Mouse (Mus musculus) lung, embryonic 14.5 days (tissue): ENCODE data around the gene Eea1. TPM values are rescaled to one million over a fixed set of nuclear protein-coding genes. Genes with fewer than 3 reads are reported as not detected.

Experiments
- ATAC-seq: fragments of 200-750 bp; cut with Nextera tagmentation; 2 replicates; pipeline ENCODE4 v1.8.0; 2017; ENCODE audit warnings: mild to moderate bottlenecking, moderate TSS enrichment, moderate library complexity; ENCODE audit not compliant: insufficient read depth
- DNase-seq: peaks from one replicate; pipeline ENCODE4 v3.0.0-alpha.2; 2015
- H3K27ac ChIP-seq: fragments of 300-500 bp; sonication (generic); 2 replicates; pipeline ENCODE4 v1.5.1; 2014; ENCODE audit warnings: low read depth, mild to moderate bottlenecking, moderate library complexity
- H3K27me3 ChIP-seq: fragments of 300-500 bp; sonication (generic); 2 replicates; pipeline ENCODE4 v1.6.1; 2014; ENCODE audit warnings: low read length, control low read depth; ENCODE audit not compliant: insufficient read depth
- H3K36me3 ChIP-seq: fragments of 300-500 bp; sonication (generic); 2 replicates; pipeline ENCODE4 v1.6.1; 2014; ENCODE audit warnings: control low read depth; ENCODE audit not compliant: insufficient read depth
- H3K4me1 ChIP-seq: fragments of 300-500 bp; sonication (generic); 2 replicates; pipeline ENCODE4 v1.6.1; 2014; ENCODE audit warnings: antibody characterized with exemption, control low read depth; ENCODE audit not compliant: insufficient read depth
- H3K4me2 ChIP-seq: fragments of 300-500 bp; sonication (generic); 2 replicates; pipeline ENCODE4 v1.6.1; 2014; ENCODE audit warnings: mild to moderate bottlenecking
- H3K4me3 ChIP-seq: fragments of 300-500 bp; sonication (generic); 2 replicates; pipeline ENCODE4 v1.5.1; 2014; ENCODE audit warnings: low read depth, low read length
- H3K9ac ChIP-seq: fragments of 300-500 bp; sonication (generic); 2 replicates; pipeline ENCODE4 v1.6.1; 2014
- H3K9me3 ChIP-seq: fragments of 300-500 bp; sonication (generic); 2 replicates; pipeline ENCODE4 v1.6.1; 2016; ENCODE audit warnings: low read depth, low read length, control low read depth
- CTCF ChIP-seq: IDR thresholded peaks from 2 replicates; pipeline ENCODE4 v1.5.1; 2016; ENCODE audit warnings: antibody characterized with exemption, low read depth
- WGBS: fragments of 180-500 bp; shearing (Covaris S2); extraction: QIAGEN DNeasy Blood & Tissue Kit; methylation state at CpG from one replicate; pipeline ENCODE4 v1.1.7; 2014; 5-methylcytosine and 5-hydroxymethylcytosine counted together
- polyA plus RNA-seq: library from polyadenylated mRNA; unstranded; fragments of >200 nt; fragmentation: Nextera tagmentation; extraction: Ambion mirVana; gene quantifications from 2 replicates; pipeline ENCODE4 v1.2.1, GENCODE M21; 2014

The Eea1 gene
- polyA plus RNA-seq, 1 experiment from 2014 or later = 22.4 TPM

- H3K9me3 ChIP-seq = no peaks in the 10 kb centered on the region
- H3K27me3 ChIP-seq = no peaks in the 10 kb centered on the region
- 65% methylated on average over 2 of the region's 2 CpGs for WGBS
- H3K4me3 ChIP-seq = no peak overlapping the region
- H3K9ac ChIP-seq = no peak overlapping the region
- H3K36me3 ChIP-seq = peaks cover 27% of the 10 kb centered on the region
- no peak for TF ChIP-seq CTCF
- DNase-seq (no peak), ATAC-seq (no peak)
- H3K27ac ChIP-seq = no peak overlapping the region
- no peaks in the 10 kb centered on the region for H3K4me1 ChIP-seq
- no peak overlapping the region for H3K4me2 ChIP-seq
Measured at GRCm38 (mm10) chr10:96017418-96017817, 77.0 kb downstream of the Eea1 start.

- no peaks in the 10 kb centered on the region for H3K27me3 ChIP-seq
- peaks cover 10% of the 10 kb centered on the region; the same call in 1 of the 2 replicates for H3K36me3 ChIP-seq
- TF ChIP-seq CTCF = peak; percentile 72
- no peak overlapping the region for H3K9ac ChIP-seq
- H3K9me3 ChIP-seq = no peaks in the 10 kb centered on the region
- H3K4me1 ChIP-seq = no peaks in the 10 kb centered on the region
- no peak overlapping the region for H3K4me2 ChIP-seq
- ATAC-seq = no peak; the same call in 1 of the 2 replicates
- peak; percentile 83 for DNase-seq
- H3K4me3 ChIP-seq = no peak overlapping the region
- WGBS = 39% methylated on average over 10 of the region's 10 CpGs
- no peak overlapping the region for H3K27ac ChIP-seq
Measured at GRCm38 (mm10) chr10:96033356-96033984, 93.0 kb downstream of the Eea1 start.

GRCm38 (mm10) chr10:96034106-96034505, 93.7 kb downstream of the Eea1 start:
- no peak for ATAC-seq
- Histone ChIP-seq H3K4me3 (no peak overlapping the region), H3K4me2 (no peak overlapping the region), H3K27me3 (no peaks in the 10 kb centered on the region), H3K4me1 (no peaks in the 10 kb centered on the region), H3K36me3 (peaks cover 15% of the 10 kb centered on the region; the same call in 1 of the 2 replicates), H3K9me3 (no peaks in the 10 kb centered on the region), H3K27ac (no peak overlapping the region), H3K9ac (no peak overlapping the region)
- no peak for TF ChIP-seq CTCF
- WGBS = 79% methylated on average over 3 of the region's 3 CpGs
- no peak for DNase-seq

GRCm38 (mm10) chr10:96035951-96036350, 95.5 kb downstream of the Eea1 start:
- no peak overlapping the region for H3K4me2 ChIP-seq
- H3K27me3 ChIP-seq = no peaks in the 10 kb centered on the region
- H3K9ac ChIP-seq = no peak overlapping the region
- no peak for TF ChIP-seq CTCF
- H3K36me3 ChIP-seq = peaks cover 22% of the 10 kb centered on the region; the same call in 1 of the 2 replicates
- no peaks in the 10 kb centered on the region for H3K4me1 ChIP-seq
- no peaks in the 10 kb centered on the region for H3K9me3 ChIP-seq
- H3K4me3 ChIP-seq = no peak overlapping the region
- no peak overlapping the region for H3K27ac ChIP-seq
- DNase-seq (no peak), ATAC-seq (no peak)

- Histone ChIP-seq H3K9me3 (no peaks in the 10 kb centered on the region), H3K27ac (no peak overlapping the region), H3K9ac (no peak overlapping the region), H3K4me2 (no peak overlapping the region), H3K27me3 (no peaks in the 10 kb centered on the region), H3K4me3 (no peak overlapping the region), H3K4me1 (no peaks in the 10 kb centered on the region), H3K36me3 (peaks cover 23% of the 10 kb centered on the region)
- ATAC-seq (no peak), DNase-seq (no peak)
- TF ChIP-seq CTCF = no peak
- 91% methylated on average over 2 of the region's 2 CpGs for WGBS
Measured at GRCm38 (mm10) chr10:96044216-96044615, 103.8 kb downstream of the Eea1 start.

- H3K36me3 ChIP-seq = 0 out of 2 replicates have a peak, but pooled peaks cover 4% of the 10 kb centered on the region
- no peaks in the 10 kb centered on the region for H3K9me3 ChIP-seq
- 31% methylated on average over 9 of the region's 9 CpGs for WGBS
- H3K27ac ChIP-seq = no peak overlapping the region
- H3K4me1 ChIP-seq = no peaks in the 10 kb centered on the region
- no peak for DNase-seq
- no peak overlapping the region for H3K9ac ChIP-seq
- no peak for ATAC-seq
- no peaks in the 10 kb centered on the region for H3K27me3 ChIP-seq
- H3K4me2 ChIP-seq = no peak overlapping the region
- H3K4me3 ChIP-seq = no peak overlapping the region
- TF ChIP-seq CTCF = no peak
Measured at GRCm38 (mm10) chr10:96047960-96048536, 107.6 kb downstream of the Eea1 start.

- no peaks in the 10 kb centered on the region for H3K4me1 ChIP-seq
- DNase-seq (no peak), ATAC-seq (no peak)
- no peak for TF ChIP-seq CTCF
- no peaks in the 10 kb centered on the region for H3K9me3 ChIP-seq
- no peak overlapping the region for H3K9ac ChIP-seq
- H3K36me3 ChIP-seq = 0 out of 2 replicates have a peak, but pooled peaks cover 2% of the 10 kb centered on the region
- no peak overlapping the region for H3K4me3 ChIP-seq
- WGBS = 80% methylated on average over 3 of the region's 3 CpGs
- no peaks in the 10 kb centered on the region for H3K27me3 ChIP-seq
- no peak overlapping the region for H3K4me2 ChIP-seq
- H3K27ac ChIP-seq = no peak overlapping the region
Measured at GRCm38 (mm10) chr10:96048550-96048949, 108.1 kb downstream of the Eea1 start.
